Mouse (Mus musculus) stomach, postnatal 0 days (tissue): Measurements from ENCODE around the gene Pygl. TPM values are rescaled to one million over a fixed set of nuclear protein-coding genes. Genes with fewer than 3 reads are reported as not detected.

Experiments used
- ATAC-seq: fragments of 200-750 bp; cut with Nextera tagmentation; 2 replicates; pipeline ENCODE4 v1.8.0; 2017; ENCODE audit not compliant: low FRiP score, low TSS enrichment
- DNase-seq: peaks from one replicate; pipeline ENCODE4 v3.0.0-alpha.2; 2016; ENCODE audit warnings: low spot score
- H3K27ac ChIP-seq: fragments of 300-500 bp; sonication (generic); replicated peaks from 2 replicates; pipeline ENCODE4 v1.5.1; 2014; ENCODE audit warnings: mild to moderate bottlenecking, control low read depth
- H3K27me3 ChIP-seq: fragments of 300-500 bp; sonication (generic); 2 replicates; pipeline ENCODE4 v1.6.1; 2014; ENCODE audit warnings: low read length; ENCODE audit not compliant: control insufficient read depth, insufficient read depth
- H3K36me3 ChIP-seq: fragments of 300-500 bp; sonication (generic); 2 replicates; pipeline ENCODE4 v1.6.1; 2014; ENCODE audit warnings: low read length, mixed read lengths; ENCODE audit not compliant: control insufficient read depth, insufficient read depth
- H3K4me1 ChIP-seq: fragments of 300-500 bp; sonication (generic); replicated peaks from 2 replicates; pipeline ENCODE4 v1.6.1; 2014; ENCODE audit warnings: antibody characterized with exemption; ENCODE audit not compliant: control insufficient read depth, insufficient read depth
- H3K4me2 ChIP-seq: fragments of 300-500 bp; sonication (generic); replicated peaks from 2 replicates; pipeline ENCODE4 v1.6.1; 2014; ENCODE audit warnings: low read depth, mild to moderate bottlenecking, control low read depth, moderate library complexity
- H3K4me3 ChIP-seq: fragments of 300-500 bp; sonication (generic); 2 replicates; pipeline ENCODE4 v1.5.1; 2014; ENCODE audit warnings: low read depth, low read length, control low read depth
- H3K9ac ChIP-seq: fragments of 300-500 bp; sonication (generic); 2 replicates; pipeline ENCODE4 v1.6.1; 2014; ENCODE audit warnings: mild to moderate bottlenecking, low read length, control low read depth, mixed read lengths
- H3K9me3 ChIP-seq: fragments of 300-500 bp; sonication (generic); 2 replicates; pipeline ENCODE4 v1.6.1; 2016; ENCODE audit warnings: low read length; ENCODE audit not compliant: control insufficient read depth
- CTCF ChIP-seq: IDR thresholded peaks from 2 replicates; pipeline ENCODE4 v1.5.1; 2016; ENCODE audit warnings: antibody characterized with exemption, low read depth, mild to moderate bottlenecking, moderate library complexity
- EP300 ChIP-seq: optimal IDR thresholded peaks from 2 replicates; pipeline ENCODE3; 2016; ENCODE audit warnings: antibody characterized with exemption
- WGBS: fragments of 180-500 bp; shearing (Covaris S2); extraction: QIAGEN DNeasy Blood & Tissue Kit; methylation state at CpG from one replicate; pipeline ENCODE4 v1.1.7; 2014; 5-methylcytosine and 5-hydroxymethylcytosine counted together
- polyA plus RNA-seq: library from polyadenylated mRNA; unstranded; fragments of >200 nt; fragmentation: Nextera tagmentation; extraction: Ambion mirVana; gene quantifications from 2 replicates; pipeline ENCODE4 v1.2.1, GENCODE M21; 2015

Gene Pygl
- polyA plus RNA-seq, 1 experiment from 2014 or later = 18.3 TPM

- 51% methylated on average over 5 of the region's 5 CpGs for WGBS
- no peaks in the 10 kb centered on the region for H3K4me1 ChIP-seq
- H3K4me3 ChIP-seq = no peak overlapping the region
- DNase-seq (no peak), ATAC-seq (no peak)
- H3K27ac ChIP-seq = no peak overlapping the region
- TF ChIP-seq EP300 (no peak), CTCF (no peak)
- no peak overlapping the region for H3K4me2 ChIP-seq
- H3K9me3 ChIP-seq = no peaks in the 10 kb centered on the region
- H3K36me3 ChIP-seq = no peaks in the 10 kb centered on the region
- no peak overlapping the region for H3K9ac ChIP-seq
- H3K27me3 ChIP-seq = no peaks in the 10 kb centered on the region
Observed at GRCm38 (mm10) chr12:70157292-70158066, 73.8 kb downstream of the Pygl start.

- WGBS = 60% methylated on average over 6 of the region's 6 CpGs
- no peak overlapping the region for H3K4me3 ChIP-seq
Observed at GRCm38 (mm10) chr12:70156222-70156621, 75.1 kb downstream of the Pygl start.

GRCm38 (mm10) chr12:70153842-70154241 is 77.4 kb downstream of the Pygl start, which contains the start of gene Abhd12b:
TSS of gene Abhd12b (plus strand) at chr12:70154142.
- no peak for DNase-seq
- Histone ChIP-seq H3K27ac (no peak within 1 kb of the TSS), H3K4me2 (no peak within 1 kb of the TSS), H3K4me1 (no peaks in the 10 kb centered on the region), H3K9me3 (no peaks in the 10 kb centered on the region), H3K9ac (no peak within 1 kb of the TSS), H3K4me3 (no peak within 1 kb of the TSS), H3K36me3 (no peaks in the 10 kb centered on the region), H3K27me3 (no peaks in the 10 kb centered on the region)
- 62% methylated on average over 3 of the region's 3 CpGs for WGBS
- no peak for ATAC-seq
- TF ChIP-seq CTCF = no peak
- TF ChIP-seq EP300 = no peak

More at GRCm38 (mm10) chr12:70156222-70156621, 75.1 kb downstream of the Pygl start:
- Histone ChIP-seq H3K4me1 (no peaks in the 10 kb centered on the region), H3K9ac (no peak overlapping the region), H3K9me3 (no peaks in the 10 kb centered on the region), H3K27me3 (no peaks in the 10 kb centered on the region), H3K36me3 (no peaks in the 10 kb centered on the region), H3K27ac (no peak overlapping the region), H3K4me2 (no peak overlapping the region)
- DNase-seq = no peak
- ATAC-seq = no peak
- TF ChIP-seq EP300 = no peak

- 16% methylated on average over 11 of the region's 11 CpGs for WGBS
- peak overlapping the region; percentile 51; the same call in 1 of the 2 replicates for H3K9ac ChIP-seq
- H3K27ac ChIP-seq = peak overlapping the region; percentile 63; the same call in 1 of the 2 replicates
- no peaks in the 10 kb centered on the region for H3K4me1 ChIP-seq
- peak; percentile 60; the same call in 1 of the 2 replicates for ATAC-seq
- peak overlapping the region; percentile 36 for H3K4me3 ChIP-seq
- DNase-seq = peak; percentile 39
- peak overlapping the region; percentile 58 for H3K4me2 ChIP-seq
- TF ChIP-seq EP300 = no peak
- no peak for TF ChIP-seq CTCF
- no peaks in the 10 kb centered on the region for H3K27me3 ChIP-seq
- no peaks in the 10 kb centered on the region for H3K36me3 ChIP-seq
- H3K9me3 ChIP-seq = no peaks in the 10 kb centered on the region
Observed at GRCm38 (mm10) chr12:70148631-70149265, 82.5 kb downstream of the Pygl start.

GRCm38 (mm10) chr12:70147986-70148630 is 83.2 kb downstream of the Pygl start:
- WGBS = 5% methylated on average over 13 of the region's 13 CpGs
- DNase-seq (peak; percentile 30), ATAC-seq (no peak)
- Histone ChIP-seq H3K36me3 (no peaks in the 10 kb centered on the region), H3K4me2 (peak overlapping the region; percentile 58), H3K9me3 (no peaks in the 10 kb centered on the region), H3K4me1 (no peaks in the 10 kb centered on the region), H3K9ac (peak overlapping the region; percentile 51), H3K27me3 (no peaks in the 10 kb centered on the region), H3K27ac (peak overlapping the region; percentile 63), H3K4me3 (peak overlapping the region; percentile 36)
- TF ChIP-seq EP300 = no peak
- no peak for TF ChIP-seq CTCF
